Mouse (Mus musculus): ENCODE results near the gene Myb.
A peak's percentile ranks its signal among the peaks of the same experiment; 100 is the strongest.

Gene Myb

GRCm38 (mm10) chr10:21160537-21161358 is at the start of gene Myb:
TSS of gene Myb (minus strand) at chr10:21160984.
- DNase-seq (ENCODE audit: low read depth in 1 of 2, low spot score in 2 of 2) = no peak

GRCm38 (mm10) chr10:21207378-21207777 is 46.6 kb upstream of the Myb start:
- no peak for DNase-seq (ENCODE audit: low read depth in 1 of 2, low spot score in 2 of 2)

GRCm38 (mm10) chr10:21206232-21206631 is 45.4 kb upstream of the Myb start:
- no peak for DNase-seq (ENCODE audit: low read depth in 1 of 2, low spot score in 2 of 2)

- no peak for DNase-seq (ENCODE audit: low read depth in 1 of 2, low spot score in 2 of 2)
These were observed 43.8 kb upstream of the Myb start for GRCm38 (mm10) chr10:21204496-21205085.

GRCm38 (mm10) chr10:21203886-21204285 is 43.1 kb upstream of the Myb start:
- DNase-seq (ENCODE audit: low read depth in 1 of 2, low spot score in 2 of 2) = no peak

GRCm38 (mm10) chr10:21203461-21203860 is 42.7 kb upstream of the Myb start:
- DNase-seq (ENCODE audit: low read depth in 1 of 2, low spot score in 2 of 2) = no peak

GRCm38 (mm10) chr10:21200761-21201160 is 40.0 kb upstream of the Myb start:
- DNase-seq (ENCODE audit: low read depth in 1 of 2, low spot score in 2 of 2) = peak in 1 of 2 experiments; percentile 16

- DNase-seq (ENCODE audit: low read depth in 1 of 2, low spot score in 2 of 2) = no peak
These were observed 39.5 kb upstream of the Myb start for GRCm38 (mm10) chr10:21200322-21200721.

GRCm38 (mm10) chr10:21196646-21197116 is 35.9 kb upstream of the Myb start:
- no peak for DNase-seq (ENCODE audit: low read depth in 1 of 2, low spot score in 2 of 2)

- DNase-seq (ENCODE audit: low read depth in 1 of 2, low spot score in 2 of 2) = no peak
These were observed 34.8 kb upstream of the Myb start for GRCm38 (mm10) chr10:21195597-21195996.

- DNase-seq (ENCODE audit: low read depth in 1 of 2, low spot score in 2 of 2) = no peak
These were observed 33.2 kb upstream of the Myb start for GRCm38 (mm10) chr10:21193935-21194505.

GRCm38 (mm10) chr10:21193088-21193934 is 32.5 kb upstream of the Myb start:
- DNase-seq (ENCODE audit: low read depth in 1 of 2, low spot score in 2 of 2) = no peak

- peak in 1 of 2 experiments; percentile 10 for DNase-seq (ENCODE audit: low read depth in 1 of 2, low spot score in 2 of 2)
These were observed 31.7 kb upstream of the Myb start for GRCm38 (mm10) chr10:21192436-21192835.

- no peak for DNase-seq (ENCODE audit: low read depth in 1 of 2, low spot score in 2 of 2)
These were observed 29.1 kb upstream of the Myb start for GRCm38 (mm10) chr10:21189756-21190397.

- no peak for DNase-seq (ENCODE audit: low read depth in 1 of 2, low spot score in 2 of 2)
These were observed 28.5 kb upstream of the Myb start for GRCm38 (mm10) chr10:21189275-21189601.

- no peak for DNase-seq (ENCODE audit: low read depth in 1 of 2, low spot score in 2 of 2)
These were observed 27.9 kb upstream of the Myb start for GRCm38 (mm10) chr10:21188564-21189274.

GRCm38 (mm10) chr10:21187847-21188246 is 27.1 kb upstream of the Myb start:
- no peak for DNase-seq (ENCODE audit: low read depth in 1 of 2, low spot score in 2 of 2)

- no peak for DNase-seq (ENCODE audit: low read depth in 1 of 2, low spot score in 2 of 2)
These were observed 25.9 kb upstream of the Myb start for GRCm38 (mm10) chr10:21186733-21187132.

GRCm38 (mm10) chr10:21178711-21179110 is 17.9 kb upstream of the Myb start:
- no peak for DNase-seq (ENCODE audit: low read depth in 1 of 2, low spot score in 2 of 2)

- no peak for DNase-seq (ENCODE audit: low read depth in 1 of 2, low spot score in 2 of 2)
These were observed 17.5 kb upstream of the Myb start for GRCm38 (mm10) chr10:21178281-21178680.
